Mouse (Mus musculus) kidney, postnatal 0 days (tissue): ENCODE measurements around the gene Hoxc10. TPM values are rescaled to one million over a fixed set of nuclear protein-coding genes. Genes with fewer than 3 reads are reported as not detected.

Source experiments
- ATAC-seq: fragments of 200-750 bp; cut with Nextera tagmentation; replicated peaks from 2 replicates; pipeline ENCODE4 v1.8.0; 2017; ENCODE audit warnings: low read depth, moderate number of reproducible peaks, moderate TSS enrichment, moderate library complexity; ENCODE audit not compliant: low FRiP score
- DNase-seq: peaks from one replicate; pipeline ENCODE4 v3.0.0-alpha.2; 2016; ENCODE audit warnings: low spot score
- H3K27ac ChIP-seq: fragments of 300-500 bp; sonication (generic); 2 replicates; pipeline ENCODE4 v1.5.1; 2014; ENCODE audit warnings: mild to moderate bottlenecking
- H3K27me3 ChIP-seq: fragments of 300-500 bp; sonication (generic); 2 replicates; pipeline ENCODE4 v1.6.1; 2014; ENCODE audit warnings: low read length, mixed read lengths; ENCODE audit not compliant: insufficient read depth
- H3K36me3 ChIP-seq: fragments of 300-500 bp; sonication (generic); 2 replicates; pipeline ENCODE4 v1.6.1; 2014; ENCODE audit warnings: low read length, mixed read lengths; ENCODE audit not compliant: insufficient read depth
- H3K4me1 ChIP-seq: fragments of 300-500 bp; sonication (generic); replicated peaks from 2 replicates; pipeline ENCODE4 v1.6.1; 2014; ENCODE audit warnings: antibody characterized with exemption, low read length, mixed read lengths; ENCODE audit not compliant: insufficient read depth
- H3K4me2 ChIP-seq: fragments of 300-500 bp; sonication (generic); 2 replicates; pipeline ENCODE4 v1.6.1; 2014; ENCODE audit warnings: mild to moderate bottlenecking, low read length, moderate library complexity, mixed read lengths
- H3K4me3 ChIP-seq: fragments of 300-500 bp; sonication (generic); replicated peaks from 2 replicates; pipeline ENCODE4 v1.5.1; 2014; ENCODE audit warnings: low read depth, low read length
- H3K9ac ChIP-seq: fragments of 300-500 bp; sonication (generic); 2 replicates; pipeline ENCODE4 v1.6.1; 2014; ENCODE audit warnings: low read depth, low read length
- H3K9me3 ChIP-seq: fragments of 300-500 bp; sonication (generic); replicated peaks from 2 replicates; pipeline ENCODE4 v1.6.1; 2016; ENCODE audit warnings: low read length, inconsistent platforms, mixed read lengths
- CTCF ChIP-seq: IDR thresholded peaks from 2 replicates; pipeline ENCODE4 v1.5.1; 2016; ENCODE audit warnings: antibody characterized with exemption, low read depth, mild to moderate bottlenecking, moderate library complexity
- WGBS: fragments of 180-500 bp; shearing (Covaris S2); extraction: QIAGEN DNeasy Blood & Tissue Kit; methylation state at CpG from one replicate; pipeline ENCODE4 v1.1.7; 2014; 5-methylcytosine and 5-hydroxymethylcytosine counted together
- polyA plus RNA-seq: library from polyadenylated mRNA; unstranded; fragments of >200 nt; fragmentation: Nextera tagmentation; extraction: Ambion mirVana; gene quantifications from 2 replicates; pipeline ENCODE4 v1.2.1, GENCODE M21; 2015

Gene Hoxc10
- polyA plus RNA-seq = 30.6 and 34.1 TPM in 2 replicates

GRCm38 (mm10) chr15:102966776-102967311 lies at the start of gene Hoxc10:
Hoxc10 (plus strand) TSS chr15:102966796.
- H3K27me3 ChIP-seq = no peaks in the 10 kb centered on the region
- H3K9me3 ChIP-seq = no peaks in the 10 kb centered on the region
- no peaks in the 10 kb centered on the region for H3K36me3 ChIP-seq
- TF ChIP-seq CTCF = no peak
- peak within 1 kb of the TSS; percentile 90 for H3K4me2 ChIP-seq
- H3K4me1 ChIP-seq = peaks cover 17% of the 10 kb centered on the region
- peak within 1 kb of the TSS; percentile 80 for H3K9ac ChIP-seq
- peak within 1 kb of the TSS; percentile 91 for H3K27ac ChIP-seq
- peak within 1 kb of the TSS; percentile 51 for H3K4me3 ChIP-seq
- 1% methylated on average over 27 of the region's 27 CpGs for WGBS
- DNase-seq = no peak
- ATAC-seq = peak; percentile 49

GRCm38 (mm10) chr15:102917972-102918572 lies 48.5 kb upstream of the Hoxc10 start:
- no peak for DNase-seq
- H3K27me3 ChIP-seq = peaks cover 91% of the 10 kb centered on the region
- no peaks in the 10 kb centered on the region for H3K36me3 ChIP-seq
- ATAC-seq = no peak
- no peak overlapping the region for H3K4me2 ChIP-seq
- WGBS = 2% methylated on average over 20 of the region's 20 CpGs
- H3K9ac ChIP-seq = no peak overlapping the region
- no peak overlapping the region for H3K27ac ChIP-seq
- TF ChIP-seq CTCF = no peak
- H3K4me3 ChIP-seq = no peak overlapping the region
- H3K4me1 ChIP-seq = 0 out of 2 replicates have a peak, but pooled peaks cover 6% of the 10 kb centered on the region
- H3K9me3 ChIP-seq = no peaks in the 10 kb centered on the region

- WGBS = 3% methylated on average over 7 of the region's 7 CpGs
- Histone ChIP-seq H3K27me3 (peaks cover 90% of the 10 kb centered on the region), H3K9me3 (no peaks in the 10 kb centered on the region), H3K4me1 (0 out of 2 replicates have a peak, but pooled peaks cover 6% of the 10 kb centered on the region), H3K4me2 (no peak overlapping the region), H3K27ac (no peak overlapping the region), H3K9ac (no peak overlapping the region), H3K36me3 (no peaks in the 10 kb centered on the region), H3K4me3 (no peak overlapping the region)
- no peak for DNase-seq
- TF ChIP-seq CTCF = no peak
- no peak for ATAC-seq
Measured at GRCm38 (mm10) chr15:102918611-102919265, 47.9 kb upstream of the Hoxc10 start.

- H3K9ac ChIP-seq = no peak overlapping the region
- H3K4me3 ChIP-seq = no peak overlapping the region
- no peak overlapping the region for H3K27ac ChIP-seq
- H3K27me3 ChIP-seq = peaks cover 88% of the 10 kb centered on the region
- no peak for TF ChIP-seq CTCF
- no peak for DNase-seq
- 3% methylated on average over 12 of the region's 12 CpGs for WGBS
- no peaks in the 10 kb centered on the region for H3K36me3 ChIP-seq
- ATAC-seq = no peak
- no peak overlapping the region for H3K4me2 ChIP-seq
- H3K4me1 ChIP-seq = 0 out of 2 replicates have a peak, but pooled peaks cover 6% of the 10 kb centered on the region
- H3K9me3 ChIP-seq = no peaks in the 10 kb centered on the region
Measured at GRCm38 (mm10) chr15:102919336-102920180, 47.0 kb upstream of the Hoxc10 start.

- H3K27me3 ChIP-seq = peaks cover 88% of the 10 kb centered on the region
- H3K27ac ChIP-seq = no peak overlapping the region
- H3K4me3 ChIP-seq = peak overlapping the region; percentile 21
- peak overlapping the region; percentile 45 for H3K4me2 ChIP-seq
- TF ChIP-seq CTCF = peak; percentile 11; the same call in 1 of the 2 replicates
- no peaks in the 10 kb centered on the region for H3K36me3 ChIP-seq
- ATAC-seq = peak; percentile 83
- DNase-seq = peak; percentile 91
- WGBS = under 1% methylated on average over 20 of the region's 20 CpGs
- no peaks in the 10 kb centered on the region for H3K9me3 ChIP-seq
- 0 out of 2 replicates have a peak, but pooled peaks cover 6% of the 10 kb centered on the region for H3K4me1 ChIP-seq
- H3K9ac ChIP-seq = no peak overlapping the region
Measured at GRCm38 (mm10) chr15:102920619-102921018, 46.0 kb upstream of the Hoxc10 start.
